17 mouse cellular contexts compared by ENCODE assay signal in genomic region chr11:4306086-4306485, GRCm38 (mm10). TPM values are rescaled to one million over a fixed set of nuclear protein-coding genes. Genes with fewer than 3 reads are reported as not detected.
"Had no signal": no experiment of that assay in that cellular context is flagged by ENCODE, and none has a peak within 500 bp of the region (broad histone marks: within the 10 kb centered on the region; RNA-seq: fewer than 3 reads in every experiment).

No protein-coding gene starts in this region.

- H3K27me3 ChIP-seq: limb, embryonic 12.5 days; lung, embryonic 15.5 days; neural tube, embryonic 13.5 days had no signal

- H3K9me3 ChIP-seq: kidney, embryonic 15.5 days; limb, embryonic 12.5 days; liver, embryonic 13.5 days; lung, embryonic 15.5 days; megakaryocyte, embryonic 14.5 days; midbrain, embryonic 13.5 days; neural tube, embryonic 13.5 days had no signal

- H3K27ac ChIP-seq: kidney, embryonic 15.5 days; limb, embryonic 12.5 days; liver, embryonic 13.5 days; lung, embryonic 15.5 days; macrophage; midbrain, embryonic 13.5 days; neural tube, embryonic 13.5 days had no signal

- ATAC-seq: liver, postnatal 0 days; midbrain, embryonic 13.5 days had no signal

- H3K4me2 ChIP-seq: kidney, embryonic 15.5 days; limb, embryonic 12.5 days; liver, embryonic 13.5 days; lung, embryonic 15.5 days; midbrain, embryonic 13.5 days; neural tube, embryonic 13.5 days had no signal

- H3K36me3 ChIP-seq: kidney, embryonic 15.5 days; limb, embryonic 12.5 days; liver, embryonic 13.5 days; lung, embryonic 15.5 days; midbrain, embryonic 13.5 days; neural tube, embryonic 13.5 days had no signal

- DNase-seq: kidney, postnatal 36 days; layer of hippocampus, adult 9-11 months; layer of hippocampus, postnatal 36 days; liver; liver, embryonic 13.5 days; liver, postnatal 0 days; lung, postnatal 14 days; right cerebral cortex, adult 18-20 months; right cerebral cortex, postnatal 25 days; thymus, postnatal 36 days had no signal

- H3K4me3 ChIP-seq: kidney, embryonic 15.5 days; limb, embryonic 12.5 days; liver, embryonic 13.5 days; lung, embryonic 15.5 days; megakaryocyte, embryonic 14.5 days; midbrain, embryonic 13.5 days; neural tube, embryonic 13.5 days had no signal

- H3K9ac ChIP-seq: kidney, embryonic 15.5 days; limb, embryonic 12.5 days; liver, embryonic 13.5 days; liver, postnatal 0 days; lung, embryonic 15.5 days; midbrain, embryonic 13.5 days; neural tube, embryonic 13.5 days had no signal

RNA-seq across cellular contexts. Expression of gene Lif, which starts 48.7 kb away (rescaled TPM):
- polyA plus RNA-seq: liver, embryonic 13.5 days; liver, postnatal 0 days; neural tube, embryonic 13.5 days had no signal
